Mouse (Mus musculus) regulatory T cell (primary cell): ENCODE measurements at regions not wholly inside any gene's neighbourhood (a gene's known extent, or its start where the extent isn't known, plus 50 kb on each side); places are given as distances from the start of the nearest gene placed in this dataset.

Source experiments
- in situ Hi-C: fragments of 300-600 bp; cut with MboI, MseI; formaldehyde crosslinking; loops from one replicate; pipeline ENCODE4 v1.15.1; 2025; ENCODE audit warnings: high pct_unique_total_duplicates

GRCm38 (mm10) chr9:14207561-14207936 lies 67.3 kb upstream of the Sesn3 start:
- in situ Hi-C loops: no loop called here

GRCm38 (mm10) chr9:14213283-14213682 lies 61.6 kb upstream of the Sesn3 start:
- in situ Hi-C loops: loop anchor here (5.0 kb wide), 1 partner anchor 664 kb away; no protein-coding TSS in a partner anchor

GRCm38 (mm10) chr9:14215171-14215782 lies 59.6 kb upstream of the Sesn3 start:
- in situ Hi-C loops: no loop called here

- in situ Hi-C loops: no loop called here
Measured at GRCm38 (mm10) chr9:14215961-14216360, 58.9 kb upstream of the Sesn3 start.

GRCm38 (mm10) chr9:14222936-14223335 lies 51.9 kb upstream of the Sesn3 start:
- in situ Hi-C loops: no loop called here
